Mouse (Mus musculus): ENCODE measurements around the gene Mien1. TPM values are rescaled to one million over a fixed set of nuclear protein-coding genes. Genes with fewer than 3 reads are reported as not detected.

The Mien1 gene
- total and polyA plus RNA-seq, 3 experiments: 71.6 to 93.2 TPM; not detected in 1

DNA sequence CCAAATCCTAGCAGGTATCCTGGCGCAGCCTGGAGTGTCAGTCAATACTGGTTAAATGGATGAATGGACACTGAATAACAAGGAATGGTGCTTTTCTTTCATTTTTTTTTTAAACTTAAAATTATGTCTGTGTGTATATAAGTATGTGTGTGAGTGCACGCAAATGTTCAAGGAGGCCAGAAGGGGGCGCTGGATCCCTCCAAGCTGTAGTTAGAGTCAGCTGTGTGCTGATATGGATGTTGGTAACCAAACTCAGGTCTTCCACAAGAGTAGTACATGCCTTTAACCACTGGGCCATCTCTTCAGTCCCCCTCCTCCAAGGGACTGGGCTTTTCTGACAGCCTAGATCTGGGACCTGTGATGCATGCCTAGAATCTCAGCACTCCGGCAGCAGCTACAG is 16.7 kb upstream of the Mien1 start:
- Histone ChIP-seq H3K9me3 (replicated peaks; ENCODE audit: insufficient read depth, low read length) (no peaks in the 10 kb centered on the region), H3K27ac (ENCODE audit: control insufficient read depth, low read depth, low read length) (no peak overlapping the region), H3K9ac (ENCODE audit: control insufficient read depth, low read depth, low read length, poor library complexity, severe bottlenecking) (no peak overlapping the region), H3K4me1 (ENCODE audit: control insufficient read depth in 1 of 2, insufficient read depth in 2 of 2, low read length in 2 of 2) (peaks cover 0 to 10% of the 10 kb centered on the region in 2 experiments; a peak in 1 of 4 replicates), H3K27me3 (ENCODE audit: control insufficient read depth in 1 of 2, insufficient read depth in 2 of 2, low read length in 2 of 2) (no peaks in the 10 kb centered on the region; a peak in 1 of 4 replicates), H3K79me2 (ENCODE audit: control insufficient read depth, insufficient read depth, low read length, poor library complexity) (no peaks in the 10 kb centered on the region; the same call in 1 of the 2 replicates), H3K4me3 (ENCODE audit: control insufficient read depth in 1 of 2, insufficient read depth in 1 of 2, low read depth in 2 of 2, low read length in 2 of 2) (no peak overlapping the region), H3K36me3 (ENCODE audit: control insufficient read depth in 1 of 2, insufficient read depth in 2 of 2, low read length in 2 of 2) (peaks cover 0 to 2% of the 10 kb centered on the region in 2 experiments; a peak in 1 of 4 replicates)
- TF ChIP-seq BHLHE40 (IDR thresholded peaks at IDR 0.05; ENCODE audit: borderline replicate concordance, low read depth, low read length) (no peak), NRF1 (IDR thresholded peaks at IDR 0.05; ENCODE audit: insufficient read depth, low read depth, low read length, poor library complexity, severe bottlenecking) (no peak), SMC3 (IDR thresholded peaks at IDR 0.05; ENCODE audit: low read depth, low read length) (peak; percentile 40), ZNF384 (IDR thresholded peaks at IDR 0.05; ENCODE audit: low read depth, low read length) (0 out of 2 replicates have a peak, but pooled peaks have one; percentile 16), GATA1 (IDR thresholded peaks at IDR 0.05; ENCODE audit: low read depth, low read length) (no peak), RAD21 (IDR thresholded peaks at IDR 0.05; ENCODE audit: low read depth, low read length) (peak; percentile 19), CTCF (IDR thresholded peaks at IDR 0.05 in 2 of 3, conservative IDR thresholded peaks at IDR 0.05 in 1 of 3; ENCODE audit: control insufficient read depth in 1 of 3, insufficient read depth in 1 of 3, low read depth in 2 of 3, low read length in 3 of 3, poor library complexity in 1 of 3, severe bottlenecking in 1 of 3) (peak; percentile 49 to 58 (median 55)), TBP (IDR thresholded peaks at IDR 0.05; ENCODE audit: low read depth, low read length) (no peak), MAZ (IDR thresholded peaks at IDR 0.05; ENCODE audit: low read depth, low read length) (no peak), POLR2AphosphoS5 (IDR thresholded peaks at IDR 0.05; ENCODE audit: borderline replicate concordance, low read depth, low read length) (no peak), ZC3H11A (IDR thresholded peaks at IDR 0.05; ENCODE audit: low read depth, low read length) (no peak), SIN3A (IDR thresholded peaks at IDR 0.05; ENCODE audit: low read length) (no peak)
- peak; percentile 71 for DNase-seq (ENCODE audit: low read depth, low spot score)

DNA sequence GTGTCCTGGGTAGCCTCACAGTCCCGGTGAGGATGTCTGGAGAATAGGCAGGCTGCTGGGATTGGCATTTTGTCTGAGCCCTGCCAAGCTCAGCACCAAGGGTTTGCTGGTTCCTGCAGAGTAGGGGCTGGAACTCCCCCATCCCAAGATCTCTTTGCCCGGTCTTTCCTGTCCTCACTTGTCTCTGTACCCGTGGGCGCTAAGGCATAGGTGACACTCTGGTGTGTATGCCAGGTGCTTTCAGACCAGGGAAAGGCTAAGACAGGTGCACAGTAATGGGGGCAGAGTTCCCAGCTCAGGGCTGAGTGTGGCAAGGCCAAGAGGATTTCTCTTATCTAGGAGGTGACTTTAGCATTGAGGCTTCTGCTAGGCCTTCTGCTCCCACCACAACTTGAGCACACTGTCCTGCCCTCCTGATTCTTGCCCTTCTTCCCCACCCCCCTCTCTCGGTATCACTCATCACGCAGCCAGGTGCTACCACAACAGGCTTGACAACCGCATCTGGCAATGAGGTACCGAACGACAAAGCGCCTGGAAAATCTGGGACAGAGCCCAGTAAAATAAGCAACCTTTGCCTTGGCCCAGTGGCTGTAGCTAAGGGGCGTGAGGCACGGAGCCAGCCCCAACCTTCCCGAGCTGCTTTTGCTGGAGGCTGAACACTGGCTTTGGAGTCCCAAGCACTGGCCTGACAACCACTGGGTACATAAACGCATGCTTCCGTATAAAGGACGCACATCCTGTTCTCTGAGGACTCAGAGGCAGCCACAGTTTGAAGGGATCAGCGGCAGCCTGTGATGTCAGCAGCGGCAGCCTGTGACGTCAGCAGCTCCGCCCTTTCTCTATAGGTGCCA is 11.4 kb upstream of the Mien1 start:
- no peak overlapping the region for H3K27ac ChIP-seq (ENCODE audit: control insufficient read depth, low read depth, low read length)
- no peak overlapping the region for H3K4me3 ChIP-seq (ENCODE audit: control insufficient read depth in 1 of 2, insufficient read depth in 1 of 2, low read depth in 2 of 2, low read length in 2 of 2)
- no peaks in the 10 kb centered on the region for H3K4me1 ChIP-seq (ENCODE audit: control insufficient read depth in 1 of 2, insufficient read depth in 2 of 2, low read length in 2 of 2)
- no peaks in the 10 kb centered on the region for H3K79me2 ChIP-seq (ENCODE audit: control insufficient read depth, insufficient read depth, low read length, poor library complexity)
- DNase-seq (ENCODE audit: low read depth, low spot score): no peak
- no peak overlapping the region for H3K9ac ChIP-seq (ENCODE audit: control insufficient read depth, low read depth, low read length, poor library complexity, severe bottlenecking)
- no peaks in the 10 kb centered on the region for H3K9me3 ChIP-seq (replicated peaks; ENCODE audit: insufficient read depth, low read length)
- TF ChIP-seq UBTF (IDR thresholded peaks at IDR 0.05; ENCODE audit: borderline replicate concordance, insufficient read depth, low read depth, low read length): no peak
- no peak for TF ChIP-seq CTCF (IDR thresholded peaks at IDR 0.05 in 2 of 3, conservative IDR thresholded peaks at IDR 0.05 in 1 of 3; ENCODE audit: control insufficient read depth in 1 of 3, insufficient read depth in 1 of 3, low read depth in 2 of 3, low read length in 3 of 3, poor library complexity in 1 of 3, severe bottlenecking in 1 of 3)
- TF ChIP-seq ETS1 (IDR thresholded peaks at IDR 0.05; ENCODE audit: low read depth, low read length): no peak
- TF ChIP-seq MAX (IDR thresholded peaks at IDR 0.05; ENCODE audit: low read length): no peak
- no peak for TF ChIP-seq CHD1 (IDR thresholded peaks at IDR 0.05; ENCODE audit: low read depth, low read length)
- no peak for TF ChIP-seq POLR2AphosphoS5 (IDR thresholded peaks at IDR 0.05; ENCODE audit: borderline replicate concordance, low read depth, low read length)
- no peak for TF ChIP-seq ZNF384 (IDR thresholded peaks at IDR 0.05; ENCODE audit: low read depth, low read length)
- no peak for TF ChIP-seq SMC3 (IDR thresholded peaks at IDR 0.05; ENCODE audit: low read depth, low read length)
- no peak for TF ChIP-seq HCFC1 (IDR thresholded peaks at IDR 0.05; ENCODE audit: low read depth, low read length)
- TF ChIP-seq RAD21 (IDR thresholded peaks at IDR 0.05; ENCODE audit: low read depth, low read length): no peak
- TF ChIP-seq TAL1 (IDR thresholded peaks at IDR 0.05; ENCODE audit: low read length): no peak
- no peaks in the 10 kb centered on the region; a peak in 3 of 4 replicates for H3K27me3 ChIP-seq (ENCODE audit: control insufficient read depth in 1 of 2, insufficient read depth in 2 of 2, low read length in 2 of 2)
- no peaks in the 10 kb centered on the region for H3K36me3 ChIP-seq (ENCODE audit: control insufficient read depth in 1 of 2, insufficient read depth in 2 of 2, low read length in 2 of 2)
